22 mouse cellular contexts compared by ENCODE assay signal in the genomic region with DNA sequence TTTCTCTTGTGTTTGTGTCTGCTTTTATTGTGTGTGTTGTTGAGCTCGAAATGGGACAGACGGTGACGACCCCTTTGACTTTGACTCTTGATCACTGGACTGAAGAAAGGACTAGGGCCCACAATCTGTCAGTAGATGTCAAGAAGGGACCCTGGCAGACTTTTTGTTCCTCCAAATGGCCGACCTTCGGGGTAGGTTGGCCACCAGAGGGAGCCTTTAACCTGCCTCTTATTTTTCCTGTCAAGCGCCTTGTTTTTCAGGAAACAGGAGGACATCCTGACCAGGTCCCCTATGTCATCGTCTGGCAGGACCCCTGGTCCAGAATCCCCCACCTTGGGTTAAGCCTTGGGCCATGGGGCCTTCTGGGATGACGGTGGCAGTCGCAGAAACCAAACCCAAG. TPM values are rescaled to one million over a fixed set of nuclear protein-coding genes. Genes with fewer than 3 reads are reported as not detected.
"Had no signal": no experiment of that assay in that cellular context is flagged by ENCODE, and none has a peak within 500 bp of the region (broad histone marks: within the 10 kb centered on the region; RNA-seq: fewer than 3 reads in every experiment).

No protein-coding gene starts in this region.

RNA-seq across cellular contexts. Expression of a gene that starts 5.9 kb away (rescaled TPM):
- polyA plus RNA-seq: heart, adult 2 months; heart, embryonic 11.5 days; heart, embryonic 13.5 days; heart, embryonic 15.5 days; heart, postnatal 0 days; hindbrain, embryonic 11.5 days; hindbrain, embryonic 13.5 days; hindbrain, embryonic 15.5 days; hindbrain, postnatal 0 days; intestine, embryonic 14.5 days; intestine, embryonic 16.5 days; kidney, adult 2 months; kidney, embryonic 15.5 days; kidney, postnatal 0 days; large intestine, adult 2 months; limb, embryonic 11.5 days; limb, embryonic 13.5 days; limb, embryonic 15.5 days; liver, adult 2 months; liver, embryonic 12.5 days; liver, embryonic 14.5 days; liver, embryonic 16.5 days had no signal

RNA-seq across cellular contexts. Expression of a gene that starts 13.5 kb away (rescaled TPM):
- polyA plus RNA-seq: heart, adult 2 months; heart, embryonic 11.5 days; heart, embryonic 13.5 days; heart, embryonic 15.5 days; heart, postnatal 0 days; hindbrain, embryonic 11.5 days; hindbrain, embryonic 13.5 days; hindbrain, embryonic 15.5 days; hindbrain, postnatal 0 days; intestine, embryonic 14.5 days; intestine, embryonic 16.5 days; kidney, adult 2 months; kidney, embryonic 15.5 days; kidney, postnatal 0 days; large intestine, adult 2 months; limb, embryonic 11.5 days; limb, embryonic 13.5 days; limb, embryonic 15.5 days; liver, adult 2 months; liver, embryonic 12.5 days; liver, embryonic 14.5 days; liver, embryonic 16.5 days had no signal
